Mouse (Mus musculus) liver, embryonic 14.5 days (tissue): ENCODE results near the gene Incenp.

Experiments used
- CTCF ChIP-seq: IDR thresholded peaks from 2 replicates; pipeline ENCODE4 v1.5.1; 2016; ENCODE audit warnings: antibody characterized with exemption, low read depth, control low read depth
- EP300 ChIP-seq: IDR thresholded peaks from 2 replicates; pipeline ENCODE4 v1.6.1; 2016; ENCODE audit warnings: antibody characterized with exemption, low read depth

- TF ChIP-seq CTCF (no peak), EP300 (no peak)
Measured at GRCm38 (mm10) chr19:9837341-9837715, 62.0 kb downstream of the Incenp start.
